Mouse (Mus musculus): Measurements from ENCODE around the gene Naif1.

The Naif1 gene

DNA sequence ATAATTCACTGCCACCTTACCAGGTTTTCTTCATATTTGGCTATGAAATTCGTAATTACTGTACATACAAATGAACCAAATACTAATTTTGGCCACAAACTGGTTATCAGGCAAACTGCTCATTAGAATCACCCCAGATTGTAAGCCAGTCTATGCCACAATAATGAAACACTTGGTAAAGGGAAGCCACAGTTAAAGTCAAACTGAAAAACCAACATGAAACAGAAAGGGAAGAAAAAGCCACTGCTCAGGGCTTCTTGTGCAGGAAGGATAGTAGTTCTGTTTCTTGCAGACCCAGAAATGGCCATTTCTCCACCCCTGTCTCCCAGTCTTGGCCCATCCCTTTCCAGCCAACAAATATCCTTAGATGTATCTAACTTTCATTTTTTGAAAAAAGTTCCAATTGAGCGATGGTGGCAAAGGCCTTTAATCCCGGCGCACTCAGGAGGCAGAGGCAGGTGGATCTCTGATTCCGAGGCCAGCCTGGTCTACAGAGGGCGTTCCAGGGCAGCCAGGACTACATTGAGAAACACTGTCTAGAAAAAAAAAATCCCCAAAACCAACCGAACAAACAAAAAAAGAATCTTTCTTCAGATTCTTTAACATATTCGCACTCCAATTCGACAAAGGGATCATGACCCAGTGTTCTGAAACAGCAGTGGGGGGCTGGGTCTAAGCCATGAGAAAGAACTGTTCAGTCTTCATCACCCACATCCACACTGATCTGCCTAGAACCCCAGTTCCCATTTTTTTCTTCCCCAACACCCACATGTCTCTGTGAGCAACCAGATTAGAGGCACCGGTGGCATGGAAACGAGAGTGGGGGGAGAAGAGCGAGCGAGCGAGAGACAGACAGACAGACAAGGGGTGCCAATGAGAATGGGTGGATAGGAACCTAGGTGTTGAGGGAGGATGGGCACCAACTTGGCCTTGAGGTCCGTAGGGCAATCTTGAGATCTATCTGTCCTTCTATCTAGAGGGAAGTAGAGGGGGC, at the start of gene Naif1:
Gene Naif1, plus strand, starts transcription at position 697 of the 994 bp plus-strand sequence.
- DNase-seq (ENCODE audit: low spot score) = no peak

DNA sequence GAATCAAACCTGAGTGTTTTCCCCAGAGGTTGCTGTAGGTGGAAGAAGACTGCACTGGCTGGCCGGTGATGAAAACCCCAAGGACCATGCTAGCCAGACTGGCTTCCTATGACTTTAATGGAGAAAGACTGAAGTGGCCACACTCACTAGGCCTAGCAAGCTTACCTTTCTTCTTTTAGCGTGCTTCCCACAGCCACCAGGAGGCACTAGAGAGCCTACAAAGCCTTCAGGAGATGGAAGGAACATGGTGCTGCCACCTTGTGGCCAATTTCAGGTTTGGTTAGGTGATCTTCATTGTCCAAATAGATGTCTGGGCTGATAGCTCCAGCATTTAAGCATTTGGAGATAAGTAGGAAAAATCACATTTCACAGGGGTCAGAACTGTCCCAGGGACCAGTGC, 45.6 kb upstream of the Naif1 start:
- DNase-seq (ENCODE audit: low spot score) = peak; percentile 100

DNA sequence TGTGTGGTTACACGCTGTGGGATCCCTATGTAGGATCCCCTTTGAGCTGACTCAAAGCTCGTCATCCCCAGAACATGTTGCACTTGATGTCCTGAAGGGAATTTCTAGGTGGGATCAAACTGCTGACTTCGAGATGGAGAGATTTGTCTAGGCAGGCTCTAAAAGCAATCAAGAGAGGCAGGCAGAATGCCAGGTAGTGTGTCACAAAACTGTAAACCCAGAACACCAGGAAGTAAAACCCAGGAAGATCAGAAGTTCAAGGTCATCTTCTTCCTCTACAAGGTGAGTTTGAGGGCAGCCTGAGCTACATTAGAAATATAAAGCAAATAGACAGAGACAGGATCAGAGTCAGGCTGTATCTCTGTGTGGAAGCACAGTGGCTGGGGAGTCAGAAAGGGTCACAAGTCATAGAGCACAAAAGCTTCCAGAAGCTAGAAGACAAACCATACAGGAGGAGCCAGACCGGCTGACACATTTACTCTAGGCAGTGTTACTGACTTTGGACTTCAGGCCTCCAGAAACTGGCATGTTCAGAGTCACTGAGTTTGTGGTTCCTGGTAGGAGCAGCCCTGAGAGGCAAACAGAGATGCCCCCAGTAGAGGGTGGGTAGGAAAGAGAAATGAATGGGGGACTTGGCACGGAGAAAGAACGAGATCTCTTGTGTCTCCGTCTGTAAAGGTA, 43.0 kb upstream of the Naif1 start:
- DNase-seq (ENCODE audit: low spot score) = no peak

DNA sequence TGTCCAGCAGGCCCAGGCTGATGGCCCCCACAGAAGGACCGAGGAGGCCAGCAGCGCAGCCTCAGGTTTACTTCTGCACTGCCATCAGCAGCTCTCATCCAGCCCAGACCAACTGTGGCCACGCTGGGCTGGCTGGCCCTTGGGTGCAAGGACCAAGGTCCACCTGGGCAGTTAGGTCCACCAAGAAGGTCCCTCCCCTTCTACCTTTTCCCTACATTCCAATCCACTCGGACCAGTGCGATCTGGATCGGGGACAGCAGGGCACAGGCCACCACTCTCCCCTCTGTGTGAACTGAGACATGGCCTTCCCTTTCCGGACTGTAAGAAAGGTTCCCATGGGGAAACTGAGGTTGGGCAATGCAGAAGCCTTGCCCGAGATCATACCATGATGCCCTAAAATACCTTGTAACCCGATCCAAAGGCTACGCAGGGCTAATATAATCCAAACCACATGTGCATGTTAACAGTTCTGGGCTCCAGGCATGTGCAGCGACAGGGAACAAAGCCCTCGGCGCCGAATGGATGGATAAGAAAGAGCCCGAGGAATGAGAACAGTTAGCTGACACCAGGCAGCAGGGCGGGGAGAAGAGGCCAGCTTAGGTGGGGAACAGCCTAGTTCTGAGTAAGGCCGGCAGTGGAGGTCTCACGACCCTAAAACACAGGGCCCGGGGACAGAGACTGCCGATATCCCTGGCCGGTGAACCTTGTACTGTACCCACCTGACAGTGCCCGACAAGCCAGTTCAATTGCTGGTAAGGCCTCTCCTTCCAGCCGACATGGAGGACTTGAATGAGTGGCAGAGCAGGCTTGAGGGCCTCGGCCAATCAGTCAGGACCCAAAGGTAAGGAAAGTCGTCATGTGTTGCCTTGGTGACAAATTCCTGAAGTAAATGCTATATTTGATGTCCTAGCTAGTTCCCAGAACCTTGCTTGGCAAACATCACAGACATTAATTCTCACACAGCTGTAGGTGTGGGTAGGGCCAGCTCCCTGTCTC, 41.5 kb upstream of the Naif1 start:
- no peak for DNase-seq (ENCODE audit: low spot score)

DNA sequence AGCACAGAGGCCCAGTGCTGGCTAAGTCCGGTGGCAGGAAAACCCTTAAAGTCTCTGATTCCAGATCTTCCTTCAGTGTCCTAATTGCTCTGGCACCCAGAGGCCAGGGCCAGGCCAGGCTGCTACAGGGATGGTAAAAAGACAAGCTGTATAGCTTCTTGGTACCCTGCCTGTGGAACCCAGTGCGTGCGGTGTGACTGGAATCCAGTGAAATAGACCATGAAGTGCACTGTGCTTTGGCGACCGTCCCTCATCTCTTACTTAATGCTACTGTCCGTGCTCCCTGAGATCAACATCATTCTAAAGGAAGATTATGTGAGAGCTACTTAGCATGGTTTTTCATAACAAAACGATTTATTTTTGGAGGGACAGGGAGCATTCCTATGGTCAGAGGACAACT, 38.9 kb upstream of the Naif1 start:
- DNase-seq (ENCODE audit: low spot score) = no peak

DNA sequence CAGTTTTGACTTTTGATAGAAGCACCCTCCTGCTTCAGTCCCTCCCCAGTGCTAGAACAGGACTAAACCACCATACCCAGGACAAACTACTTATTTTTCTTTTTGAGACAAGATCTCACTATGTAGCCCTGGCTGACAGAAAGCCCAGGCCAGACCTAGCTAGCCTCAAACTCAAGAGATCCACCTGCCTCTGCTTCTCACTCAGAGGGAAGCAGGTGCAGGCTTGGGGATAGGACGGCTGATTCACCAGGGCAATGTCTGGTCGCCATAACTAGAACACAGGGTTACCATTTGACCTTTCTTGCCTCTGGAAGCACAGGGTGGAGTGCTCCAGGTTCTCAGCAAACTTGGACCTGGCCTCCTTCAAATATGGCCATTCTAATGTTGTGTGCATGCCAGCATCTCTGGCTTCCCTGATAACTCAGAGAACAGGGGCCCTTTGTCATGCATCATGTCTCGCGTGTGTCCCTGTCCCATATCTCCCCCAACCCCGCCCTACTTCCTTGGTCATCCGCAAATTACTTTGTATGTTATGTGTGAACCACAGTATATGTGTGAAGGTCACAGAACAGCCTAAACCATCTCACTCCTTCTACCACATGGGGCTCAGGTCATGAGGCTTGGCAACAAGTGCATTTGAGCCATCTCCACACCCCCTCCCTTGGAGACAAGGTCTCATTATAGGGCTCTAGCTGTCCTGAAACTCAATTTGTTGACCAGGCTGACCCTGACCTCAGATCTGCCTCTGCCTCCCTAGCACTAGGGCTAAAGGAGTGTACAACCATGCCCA, 37.3 kb upstream of the Naif1 start:
- no peak for DNase-seq (ENCODE audit: low spot score)

DNA sequence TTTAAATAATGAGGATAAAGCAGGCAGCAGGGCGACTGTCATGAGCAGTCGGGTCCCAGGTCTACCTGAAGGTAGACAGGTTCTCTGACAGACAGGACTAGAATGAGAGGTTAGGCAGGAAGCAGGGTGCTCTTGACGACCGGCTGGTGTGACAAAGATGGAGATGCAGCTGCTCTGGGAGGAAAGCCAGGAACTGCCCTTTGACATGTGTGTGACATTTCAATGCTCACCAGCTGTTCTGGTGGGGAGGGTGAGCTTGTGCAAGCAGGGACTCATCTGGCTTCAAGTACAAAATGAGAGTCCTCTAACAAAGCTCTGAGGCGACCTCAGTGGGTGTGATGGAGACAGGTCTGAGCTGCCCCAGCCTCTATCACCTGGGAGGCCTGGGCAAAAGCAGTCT, 36.3 kb upstream of the Naif1 start:
- peak; percentile 71 for DNase-seq (ENCODE audit: low spot score)

DNA sequence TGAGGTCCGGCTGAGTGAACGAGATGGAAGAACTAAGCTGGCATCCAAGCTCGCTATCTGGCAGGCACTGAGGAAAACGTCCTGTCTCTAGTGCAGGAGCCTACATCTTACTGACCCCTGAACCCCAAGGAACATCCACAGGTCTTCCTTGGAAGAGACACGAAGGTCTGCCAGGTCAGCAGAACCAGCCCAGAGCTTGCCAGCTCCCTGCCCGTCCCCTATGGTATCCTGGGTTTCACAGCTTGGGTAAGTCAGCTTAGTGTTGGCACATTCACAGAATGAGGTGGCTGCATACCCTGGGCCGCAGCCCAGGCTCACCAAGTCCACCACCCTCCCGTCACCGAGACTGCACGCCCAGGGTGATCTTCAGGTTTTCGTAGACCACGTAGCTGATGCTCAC, 34.5 kb upstream of the Naif1 start:
- DNase-seq (ENCODE audit: low spot score) = no peak

DNA sequence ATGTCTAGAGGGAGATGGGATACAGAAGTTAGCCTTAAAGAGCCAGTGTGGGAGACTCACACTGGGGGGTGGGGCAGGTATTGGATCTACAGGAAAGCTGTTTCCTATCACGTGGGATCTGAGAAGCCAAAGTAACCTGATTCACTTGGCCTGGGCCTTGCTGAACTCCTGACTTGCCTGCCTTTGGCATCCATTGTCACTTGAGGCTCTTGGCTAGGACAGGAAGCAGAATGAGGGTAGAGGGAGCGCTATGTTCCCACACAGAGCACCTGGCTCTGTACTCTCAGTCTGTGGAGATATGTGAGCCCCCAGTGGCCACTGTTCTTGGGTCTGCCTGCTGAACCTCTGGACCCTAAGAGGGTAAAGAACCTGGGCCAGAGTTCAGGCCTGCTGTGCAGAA, 33.7 kb upstream of the Naif1 start:
- DNase-seq (ENCODE audit: low spot score) = no peak

DNA sequence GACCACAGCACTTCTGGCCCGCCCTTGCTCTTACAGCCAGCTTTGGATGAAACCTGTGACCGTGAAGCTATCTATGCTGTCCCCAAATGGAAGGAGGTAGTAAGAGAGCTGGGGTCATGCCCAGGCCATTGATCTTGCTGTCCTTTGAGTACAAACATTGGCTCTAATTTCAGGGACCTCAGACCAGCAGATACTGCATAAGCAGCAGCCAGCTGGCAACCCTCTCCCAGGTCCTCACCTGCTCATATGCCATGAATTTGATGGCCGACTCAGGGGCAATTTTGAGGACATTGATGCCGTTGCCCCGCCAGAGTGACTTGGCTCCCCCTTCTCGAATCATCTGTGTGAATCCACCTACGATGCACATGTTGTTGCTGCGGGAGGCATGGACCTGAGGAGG, 32.8 kb upstream of the Naif1 start:
- DNase-seq (ENCODE audit: low spot score) = no peak

DNA sequence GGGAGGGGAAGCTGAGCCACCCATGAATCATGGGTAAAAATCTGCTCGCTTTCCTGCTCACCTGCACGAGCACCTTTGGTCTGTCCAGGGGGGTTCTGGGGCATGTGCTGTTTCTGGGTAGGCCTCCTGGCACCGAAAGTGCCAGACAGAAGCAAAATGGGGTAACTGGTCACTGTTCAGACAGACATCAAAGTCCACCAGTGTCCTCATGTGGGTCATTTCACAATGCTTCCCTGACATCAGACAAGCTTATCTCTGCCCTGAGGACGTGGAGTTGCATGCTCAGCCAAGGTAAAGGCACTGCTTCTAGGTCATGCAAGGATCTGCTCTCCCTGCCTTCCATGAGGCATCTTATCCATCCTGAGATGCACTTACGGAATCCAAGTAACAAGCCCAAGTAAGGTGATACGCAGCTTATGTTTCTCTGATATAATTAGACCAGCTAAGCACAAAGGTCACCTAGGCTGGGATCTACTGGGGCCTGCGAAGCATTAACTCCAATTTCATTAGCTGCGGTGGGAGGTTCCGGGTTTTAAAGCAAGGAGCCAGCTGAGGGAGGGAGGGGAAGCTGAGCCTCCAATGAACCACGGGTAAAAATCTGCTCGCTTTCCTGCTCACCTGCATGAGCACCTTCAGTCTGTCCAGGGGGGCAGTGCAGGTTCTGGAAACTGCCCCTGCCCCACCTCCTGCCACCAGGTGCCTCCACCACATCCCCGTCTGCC, 31.7 kb upstream of the Naif1 start:
- no peak for DNase-seq (ENCODE audit: low spot score)

DNA sequence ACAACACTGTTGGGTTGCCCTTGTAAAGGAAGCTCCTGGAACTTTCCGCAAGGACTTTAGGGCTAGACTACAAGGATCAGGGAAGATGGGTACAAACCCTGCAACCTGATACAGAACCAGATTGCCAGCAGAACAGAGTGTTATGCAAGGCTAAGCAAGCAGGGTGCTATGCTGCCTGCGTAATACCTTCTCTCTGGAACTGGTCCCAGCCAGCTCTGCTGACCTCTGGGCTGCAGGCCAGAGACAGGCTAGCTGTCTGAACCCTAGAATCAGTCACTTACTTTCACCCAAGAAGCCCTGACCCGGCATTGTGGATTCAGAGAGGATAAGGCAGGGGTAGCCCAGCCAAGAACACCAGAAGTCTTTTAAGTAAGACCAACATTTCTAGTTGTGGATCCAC, 30.9 kb upstream of the Naif1 start:
- DNase-seq (ENCODE audit: low spot score) = peak; percentile 97

DNA sequence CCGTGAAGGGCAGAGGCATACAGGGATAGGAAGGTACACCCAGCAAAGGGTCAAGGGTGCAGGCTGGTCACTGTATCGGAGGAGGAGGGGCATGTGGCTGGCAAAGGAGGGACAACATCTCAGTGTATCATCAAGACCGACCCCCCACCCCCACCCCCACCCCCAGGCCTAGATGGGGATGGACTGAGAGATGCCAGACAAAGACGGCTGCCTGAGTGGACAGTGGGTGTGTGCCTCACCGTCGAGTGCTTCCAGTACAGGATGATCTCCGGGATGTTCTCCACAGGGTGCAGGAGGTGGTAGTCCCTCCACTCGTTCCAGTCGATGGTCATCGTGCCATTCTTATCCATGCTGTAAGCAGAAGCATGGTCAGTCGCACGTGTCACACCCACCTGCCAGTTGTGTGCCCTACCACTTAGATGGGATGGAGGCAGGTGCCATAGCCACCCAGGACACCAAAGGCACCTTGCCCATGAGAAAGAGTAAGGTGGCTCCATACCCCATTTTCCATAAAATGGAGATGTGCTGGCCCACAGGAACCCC, 30.1 kb upstream of the Naif1 start:
- DNase-seq (ENCODE audit: low spot score) = no peak

DNA sequence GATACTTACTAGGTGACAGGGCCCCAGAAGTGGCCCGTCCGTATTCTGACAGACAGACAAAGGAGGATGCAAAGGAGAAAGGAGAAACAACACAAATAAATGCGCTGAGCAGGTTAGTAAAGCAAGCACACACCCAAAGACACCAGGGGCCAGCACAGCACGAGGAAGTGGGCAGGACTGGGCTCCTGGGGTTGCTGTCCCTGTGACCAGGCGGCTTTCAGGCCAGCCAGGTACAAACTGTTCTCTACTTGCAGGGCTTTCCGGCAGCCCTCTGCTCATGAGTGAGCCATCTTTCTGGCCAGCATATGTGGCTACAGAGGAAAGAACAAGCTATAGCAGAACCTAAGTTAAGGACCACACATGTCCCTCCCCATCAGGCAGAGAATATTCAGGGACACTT, 29.6 kb upstream of the Naif1 start:
- no peak for DNase-seq (ENCODE audit: low spot score)

DNA sequence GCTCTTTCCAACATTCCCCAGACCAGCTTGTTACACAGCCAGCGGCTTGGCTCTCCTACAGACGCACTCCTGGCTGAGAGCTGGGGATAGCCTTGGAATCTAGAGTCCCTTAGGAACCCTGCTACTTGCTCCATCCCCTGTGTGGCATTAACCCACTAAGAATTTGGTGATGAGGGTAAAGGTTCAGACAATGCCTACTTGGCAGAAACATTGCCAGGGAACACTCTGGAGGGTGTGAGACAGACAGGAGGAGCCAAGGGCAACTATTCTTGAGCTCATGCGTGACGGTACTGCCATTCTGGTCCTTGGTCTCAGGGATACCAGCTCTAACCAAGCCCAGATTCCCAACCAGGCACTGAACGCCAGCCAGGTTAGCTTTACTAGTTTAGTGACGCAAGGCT, 28.4 kb upstream of the Naif1 start:
- peak; percentile 52 for DNase-seq (ENCODE audit: low spot score)

DNA sequence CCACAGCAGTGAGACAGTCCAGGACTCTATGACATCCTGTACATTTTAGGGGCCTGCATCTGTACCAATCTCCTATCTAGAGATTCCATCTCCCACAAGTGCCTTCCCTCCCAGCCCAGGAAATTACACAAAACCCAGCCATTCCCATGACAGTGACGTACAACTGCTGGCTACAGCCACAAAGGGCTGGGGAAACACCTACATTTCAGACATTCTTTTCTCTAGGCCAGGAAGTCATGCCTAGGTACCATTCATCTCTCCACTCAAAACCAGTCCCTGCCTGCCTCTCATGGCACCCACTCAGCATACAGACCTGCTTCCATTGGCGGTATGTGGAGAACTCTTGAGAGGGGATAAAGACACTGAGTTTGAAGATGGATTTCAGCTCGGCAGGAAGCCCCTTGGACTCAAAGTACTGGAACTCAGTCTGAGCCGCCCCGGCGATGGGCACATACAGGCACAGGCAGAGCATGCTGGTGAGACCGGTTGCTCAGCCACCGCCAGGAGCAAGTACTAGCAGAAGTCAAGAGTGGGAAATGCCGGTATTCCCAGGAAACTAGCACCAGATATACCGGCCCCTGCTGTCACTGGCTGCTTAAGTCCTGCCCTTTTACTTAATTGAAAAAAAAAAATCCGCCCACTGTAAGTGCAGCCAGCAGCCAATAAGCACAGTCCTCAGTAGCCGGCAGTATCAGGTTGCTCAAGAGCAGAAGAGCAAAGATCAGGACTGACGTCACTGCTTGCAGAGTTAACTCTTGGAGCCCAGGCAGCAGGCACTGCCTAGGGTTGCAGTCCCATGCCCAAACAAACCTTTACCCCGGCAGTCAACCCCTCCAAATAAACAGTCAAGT, 26.6 kb upstream of the Naif1 start:
- peak; percentile 98 for DNase-seq (ENCODE audit: low spot score)

DNA sequence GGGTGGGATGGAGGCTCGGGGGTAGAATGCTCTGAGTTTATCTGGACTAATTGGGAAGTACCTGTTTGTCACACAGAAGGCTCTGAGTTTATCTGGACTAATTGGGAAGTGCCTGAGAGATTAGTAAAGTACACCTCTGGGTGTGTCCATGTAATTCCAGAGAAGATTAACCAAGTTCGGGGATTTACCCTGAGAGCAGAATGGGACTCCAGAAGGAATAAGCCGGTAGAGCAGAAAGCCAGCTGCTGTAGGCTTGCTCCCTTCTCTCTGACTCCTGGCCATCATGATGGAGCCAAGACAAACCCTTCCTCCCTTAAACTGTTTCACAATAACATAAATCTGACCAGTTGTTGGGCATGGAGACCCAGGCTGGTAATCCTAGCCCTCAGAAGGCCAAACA, 25.5 kb upstream of the Naif1 start:
- DNase-seq (ENCODE audit: low spot score) = peak; percentile 75

DNA sequence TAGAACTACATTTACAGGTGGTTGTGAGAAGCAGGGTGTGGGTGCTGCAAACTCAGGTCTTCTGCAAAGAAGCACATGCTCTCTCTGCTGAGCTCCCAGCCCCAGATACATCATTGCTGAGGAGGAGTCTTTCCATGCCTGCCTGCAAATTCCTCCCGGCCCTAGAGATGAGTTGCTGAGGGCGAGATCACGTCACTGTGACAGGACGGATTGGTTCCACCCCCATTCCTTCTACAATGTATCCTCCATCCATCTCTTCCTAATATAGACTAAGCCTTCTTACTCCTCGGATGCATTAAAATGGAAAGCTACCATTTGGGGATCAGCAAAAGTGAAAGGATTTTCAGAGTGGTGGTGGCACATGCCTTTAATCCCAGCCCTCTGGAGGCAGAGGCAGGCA, 24.7 kb upstream of the Naif1 start:
- DNase-seq (ENCODE audit: low spot score) = no peak

DNA sequence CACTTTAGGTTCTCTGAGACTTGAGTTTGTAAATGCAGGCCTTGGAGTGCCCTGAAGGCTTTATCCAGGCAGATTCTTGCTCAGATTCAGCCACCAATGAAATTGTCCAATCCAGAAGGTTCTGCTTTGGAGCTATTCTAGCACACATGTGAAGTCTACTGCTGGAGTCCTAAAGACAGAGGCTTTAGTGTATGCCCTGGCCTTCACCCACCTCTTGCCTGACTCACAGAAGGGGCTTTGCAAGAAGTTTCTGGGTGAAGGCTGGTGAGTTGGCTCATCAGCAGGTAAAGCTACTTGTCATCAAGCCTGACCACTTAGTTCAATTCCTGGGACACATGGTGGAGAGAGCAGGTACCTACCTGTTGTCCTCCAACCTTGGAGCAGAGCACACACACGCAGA, 24.1 kb upstream of the Naif1 start:
- no peak for DNase-seq (ENCODE audit: low spot score)
